Mouse (Mus musculus) urinary bladder, adult 18-20 months (tissue): ENCODE results near the gene Prnp.

Experiments
- DNase-seq, 2 experiments: peaks; one replicate each; pipeline ENCODE4 v3.0.0; 2022; ENCODE audit warnings: low spot score in 2 of 2, mixed read lengths in 2 of 2

The Prnp gene

GRCm38 (mm10) chr2:131909683-131910572 is at the start of gene Prnp, which contains the start of gene Prn:
Prnp (plus strand) TSS chr2:131909928.
Prn (plus strand) TSS chr2:131909957.
- DNase-seq = peak; percentile 74 to 85

GRCm38 (mm10) chr2:131862617-131863275 is 47.0 kb upstream of the Prnp start:
- DNase-seq = no peak

- DNase-seq = no peak
Observed at GRCm38 (mm10) chr2:131863472-131863871, 46.3 kb upstream of the Prnp start.

GRCm38 (mm10) chr2:131864262-131864796 is 45.4 kb upstream of the Prnp start:
- no peak for DNase-seq

- no peak for DNase-seq
Observed at GRCm38 (mm10) chr2:131866676-131867075, 43.1 kb upstream of the Prnp start.

- no peak for DNase-seq
Observed at GRCm38 (mm10) chr2:131868983-131869382, 40.7 kb upstream of the Prnp start.

- DNase-seq = no peak
Observed at GRCm38 (mm10) chr2:131873376-131873775, 36.4 kb upstream of the Prnp start.

GRCm38 (mm10) chr2:131876551-131877265 is 33.0 kb upstream of the Prnp start:
- DNase-seq = no peak

GRCm38 (mm10) chr2:131881766-131882165 is 28.0 kb upstream of the Prnp start:
- no peak for DNase-seq

- no peak for DNase-seq
Observed at GRCm38 (mm10) chr2:131883136-131883535, 26.6 kb upstream of the Prnp start.

- no peak for DNase-seq
Observed at GRCm38 (mm10) chr2:131886503-131887160, 23.1 kb upstream of the Prnp start.

GRCm38 (mm10) chr2:131888233-131888632 is 21.5 kb upstream of the Prnp start:
- DNase-seq = no peak

GRCm38 (mm10) chr2:131892534-131892933 is 17.2 kb upstream of the Prnp start:
- DNase-seq = no peak

GRCm38 (mm10) chr2:131895106-131895505 is 14.6 kb upstream of the Prnp start:
- no peak for DNase-seq

- DNase-seq = no peak
Observed at GRCm38 (mm10) chr2:131896011-131896410, 13.7 kb upstream of the Prnp start.

GRCm38 (mm10) chr2:131897336-131898109 is 12.2 kb upstream of the Prnp start:
- no peak for DNase-seq

GRCm38 (mm10) chr2:131902423-131902822 is 7.3 kb upstream of the Prnp start:
- DNase-seq = no peak

- peak in 1 of 2 experiments; percentile 68 for DNase-seq
Observed at GRCm38 (mm10) chr2:131902867-131903266, 6.9 kb upstream of the Prnp start.

- DNase-seq = no peak
Observed at GRCm38 (mm10) chr2:131905025-131905424, 4.7 kb upstream of the Prnp start.

- no peak for DNase-seq
Observed at GRCm38 (mm10) chr2:131905776-131906175, 4.0 kb upstream of the Prnp start.

- DNase-seq = no peak
Observed at GRCm38 (mm10) chr2:131906266-131906665, 3.5 kb upstream of the Prnp start.
